Mouse (Mus musculus) forebrain, embryonic 11.5 days (tissue): ENCODE measurements around the gene Mucl3. TPM values are rescaled to one million over a fixed set of nuclear protein-coding genes. Genes with fewer than 3 reads are reported as not detected.

Source experiments
- ATAC-seq: fragments of 200-750 bp; cut with Nextera tagmentation; replicated peaks from 2 replicates; pipeline ENCODE4 v1.8.0; 2017; ENCODE audit warnings: moderate TSS enrichment; ENCODE audit not compliant: low FRiP score
- DNase-seq: peaks from one replicate; pipeline ENCODE4 v3.0.0-alpha.2; 2017; ENCODE audit warnings: low spot score
- H3K27ac ChIP-seq: fragments of 300-500 bp; sonication (generic); 2 replicates; pipeline ENCODE4 v1.5.1; 2014; ENCODE audit warnings: low read depth, low read length
- H3K27me3 ChIP-seq: fragments of 300-500 bp; sonication (generic); 2 replicates; pipeline ENCODE4 v1.6.1; 2014; ENCODE audit warnings: mild to moderate bottlenecking, low read length, mixed read lengths; ENCODE audit not compliant: control insufficient read depth, insufficient read depth
- H3K36me3 ChIP-seq: fragments of 300-500 bp; sonication (generic); 2 replicates; pipeline ENCODE4 v1.6.1; 2014; ENCODE audit warnings: mild to moderate bottlenecking, low read length, moderate library complexity, mixed read lengths; ENCODE audit not compliant: control insufficient read depth, insufficient read depth
- H3K4me1 ChIP-seq: fragments of 300-500 bp; sonication (generic); replicated peaks from 2 replicates; pipeline ENCODE4 v1.6.1; 2014; ENCODE audit warnings: low read length, mixed read lengths; ENCODE audit not compliant: control insufficient read depth, insufficient read depth
- H3K4me2 ChIP-seq: fragments of 300-500 bp; sonication (generic); 2 replicates; pipeline ENCODE4 v1.6.1; 2014; ENCODE audit warnings: low read depth, mild to moderate bottlenecking, low read length, moderate library complexity, mixed read lengths; ENCODE audit not compliant: severe bottlenecking
- H3K4me3 ChIP-seq: fragments of 300-500 bp; sonication (generic); 2 replicates; pipeline ENCODE4 v1.5.1; 2014; ENCODE audit warnings: low read depth, low read length
- H3K9ac ChIP-seq: fragments of 300-500 bp; sonication (generic); 2 replicates; pipeline ENCODE4 v1.6.1; 2014; ENCODE audit warnings: low read length
- H3K9me3 ChIP-seq: fragments of 300-500 bp; sonication (generic); 2 replicates; pipeline ENCODE4 v1.6.1; 2016; ENCODE audit warnings: low read length, mixed read lengths; ENCODE audit not compliant: control insufficient read depth
- WGBS: fragments of 180-500 bp; shearing (Covaris S2); extraction: QIAGEN DNeasy Blood & Tissue Kit; methylation state at CpG from one replicate; pipeline ENCODE4 v1.1.7; 2014; 5-methylcytosine and 5-hydroxymethylcytosine counted together
- polyA plus RNA-seq: library from polyadenylated mRNA; unstranded; fragments of >200 nt; fragmentation: Nextera tagmentation; extraction: Ambion mirVana; gene quantifications from 2 replicates; pipeline ENCODE4 v1.2.1, GENCODE M21; 2014

Gene Mucl3
- polyA plus RNA-seq, 1 experiment from 2014 or later: 0.07 TPM

GRCm38 (mm10) chr17:35601736-35602354, 41.6 kb downstream of the Mucl3 start:
- H3K4me1 ChIP-seq: no peaks in the 10 kb centered on the region
- H3K36me3 ChIP-seq: no peaks in the 10 kb centered on the region
- H3K9me3 ChIP-seq: no peaks in the 10 kb centered on the region
- H3K4me3 ChIP-seq: no peak overlapping the region
- no peak overlapping the region for H3K4me2 ChIP-seq
- H3K27ac ChIP-seq: no peak overlapping the region
- 62% methylated on average over 8 of the region's 8 CpGs for WGBS
- DNase-seq (no peak), ATAC-seq (no peak)
- H3K27me3 ChIP-seq: no peaks in the 10 kb centered on the region
- no peak overlapping the region for H3K9ac ChIP-seq

DNA sequence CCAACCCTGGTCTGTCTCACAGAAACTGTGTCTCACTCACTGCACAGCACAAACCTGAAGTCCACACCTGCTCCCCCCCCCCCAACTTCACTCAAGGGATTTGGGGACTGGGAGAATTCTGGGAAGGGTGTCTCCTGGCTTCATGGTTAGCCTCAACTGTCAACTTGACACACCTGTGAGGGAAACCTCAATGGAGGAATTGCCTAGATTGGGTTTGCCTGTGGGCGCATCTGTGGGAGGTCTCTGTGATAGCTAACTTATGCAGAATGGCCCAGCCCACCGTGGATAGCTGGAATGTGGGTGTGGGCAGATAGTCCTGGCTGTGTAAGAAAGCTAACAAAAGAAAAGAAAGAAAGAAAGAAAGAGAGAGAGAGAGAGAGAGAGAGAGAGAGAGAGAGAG, 42.2 kb downstream of the Mucl3 start, which contains the start of gene Sfta2:
TSS of gene Sfta2 (plus strand) at position 301 of the 400 bp plus-strand sequence.
- Histone ChIP-seq H3K9ac (no peak within 1 kb of the TSS), H3K27ac (no peak within 1 kb of the TSS), H3K9me3 (no peaks in the 10 kb centered on the region), H3K4me1 (no peaks in the 10 kb centered on the region), H3K36me3 (no peaks in the 10 kb centered on the region), H3K4me3 (no peak within 1 kb of the TSS), H3K27me3 (no peaks in the 10 kb centered on the region), H3K4me2 (no peak within 1 kb of the TSS)
- DNase-seq (no peak), ATAC-seq (no peak)
- 59% methylated on average over 2 of the region's 2 CpGs for WGBS

DNA sequence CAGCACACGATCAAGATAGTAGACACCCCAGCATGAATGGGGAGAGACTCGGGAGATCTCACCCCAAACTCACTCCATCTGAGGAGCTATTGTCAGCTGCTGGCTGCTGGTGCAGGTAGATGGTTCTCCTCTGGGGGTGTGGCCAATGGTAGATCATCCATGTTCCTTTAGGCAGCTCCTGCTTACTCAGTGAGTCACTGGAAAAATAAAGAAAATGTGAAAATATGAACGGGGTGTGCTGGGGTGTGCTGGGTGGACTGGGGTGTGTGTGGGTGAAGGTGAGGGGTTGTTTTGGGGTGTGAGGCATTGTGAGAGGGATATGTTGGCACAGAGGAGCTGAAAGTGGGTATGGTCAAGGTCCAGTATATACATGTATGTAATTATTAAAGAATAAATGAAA, 46.1 kb downstream of the Mucl3 start:
- H3K36me3 ChIP-seq: no peaks in the 10 kb centered on the region
- DNase-seq (no peak), ATAC-seq (no peak)
- H3K9ac ChIP-seq: no peak overlapping the region
- no peaks in the 10 kb centered on the region for H3K27me3 ChIP-seq
- 88% methylated on average over 3 of the region's 3 CpGs for WGBS
- H3K9me3 ChIP-seq: no peaks in the 10 kb centered on the region
- no peak overlapping the region for H3K4me3 ChIP-seq
- H3K27ac ChIP-seq: no peak overlapping the region
- no peak overlapping the region for H3K4me2 ChIP-seq
- H3K4me1 ChIP-seq: no peaks in the 10 kb centered on the region

DNA sequence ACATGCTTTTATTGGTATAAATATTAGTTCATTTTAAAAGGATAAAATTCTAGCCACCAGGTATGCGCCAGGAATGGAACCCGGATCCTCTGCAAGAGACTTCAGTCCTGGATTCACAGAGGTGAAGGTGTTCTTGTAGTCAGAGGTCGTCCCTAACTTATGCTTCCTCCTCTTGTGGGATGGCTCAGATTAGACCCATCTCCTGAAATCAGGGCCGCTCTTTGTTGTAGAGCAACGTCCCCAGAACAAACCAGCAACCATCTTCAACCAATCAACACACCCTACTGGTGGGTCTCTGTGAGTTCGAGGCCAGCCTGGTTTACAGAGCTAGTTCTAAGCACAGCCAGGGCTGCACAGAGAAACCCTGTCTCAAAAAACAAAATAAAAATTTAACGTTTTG, 49.0 kb downstream of the Mucl3 start:
- H3K4me3 ChIP-seq: no peak overlapping the region
- ATAC-seq (no peak), DNase-seq (no peak)
- H3K27ac ChIP-seq: no peak overlapping the region
- H3K27me3 ChIP-seq: no peaks in the 10 kb centered on the region
- 80% methylated on average over 7 of the region's 7 CpGs for WGBS
- H3K36me3 ChIP-seq: no peaks in the 10 kb centered on the region
- H3K9me3 ChIP-seq: no peaks in the 10 kb centered on the region
- no peak overlapping the region for H3K9ac ChIP-seq
- H3K4me1 ChIP-seq: no peaks in the 10 kb centered on the region
- H3K4me2 ChIP-seq: no peak overlapping the region

- no peak overlapping the region for H3K4me2 ChIP-seq
- DNase-seq: no peak
- ATAC-seq: no peak
- H3K36me3 ChIP-seq: no peaks in the 10 kb centered on the region
- H3K9ac ChIP-seq: no peak overlapping the region
- no peaks in the 10 kb centered on the region for H3K27me3 ChIP-seq
- no peaks in the 10 kb centered on the region for H3K4me1 ChIP-seq
- no peak overlapping the region for H3K27ac ChIP-seq
- no peak overlapping the region for H3K4me3 ChIP-seq
- WGBS: 40% methylated on average over 4 of the region's 4 CpGs
- no peaks in the 10 kb centered on the region for H3K9me3 ChIP-seq
Observed at GRCm38 (mm10) chr17:35593786-35594185, 49.7 kb downstream of the Mucl3 start.

DNA sequence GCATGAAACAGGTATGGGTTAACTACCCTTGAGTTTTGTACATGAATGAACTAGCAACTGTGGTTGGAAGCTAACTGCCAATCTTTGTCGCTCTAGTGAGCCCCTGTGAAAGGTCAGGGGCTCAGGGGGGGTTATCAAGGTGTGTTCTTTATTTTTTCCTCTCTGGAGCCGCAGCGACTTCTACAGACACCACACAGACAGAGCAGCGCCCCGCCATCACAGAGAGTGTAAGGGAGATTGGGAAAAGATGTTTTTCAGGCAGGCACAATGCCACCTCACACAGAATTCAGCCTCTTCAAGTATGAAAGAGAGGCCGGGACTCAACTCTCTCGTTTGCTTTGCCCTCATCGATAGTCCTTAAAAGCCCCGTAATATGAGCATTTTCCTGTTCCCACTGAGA, 51.4 kb downstream of the Mucl3 start:
- H3K4me1 ChIP-seq: no peaks in the 10 kb centered on the region
- H3K27me3 ChIP-seq: no peaks in the 10 kb centered on the region
- no peak for ATAC-seq
- H3K4me3 ChIP-seq: no peak overlapping the region
- no peak for DNase-seq
- no peaks in the 10 kb centered on the region for H3K9me3 ChIP-seq
- no peak overlapping the region for H3K4me2 ChIP-seq
- H3K36me3 ChIP-seq: no peaks in the 10 kb centered on the region
- WGBS: 88% methylated on average over 9 of the region's 9 CpGs
- no peak overlapping the region for H3K27ac ChIP-seq
- no peak overlapping the region for H3K9ac ChIP-seq

DNA sequence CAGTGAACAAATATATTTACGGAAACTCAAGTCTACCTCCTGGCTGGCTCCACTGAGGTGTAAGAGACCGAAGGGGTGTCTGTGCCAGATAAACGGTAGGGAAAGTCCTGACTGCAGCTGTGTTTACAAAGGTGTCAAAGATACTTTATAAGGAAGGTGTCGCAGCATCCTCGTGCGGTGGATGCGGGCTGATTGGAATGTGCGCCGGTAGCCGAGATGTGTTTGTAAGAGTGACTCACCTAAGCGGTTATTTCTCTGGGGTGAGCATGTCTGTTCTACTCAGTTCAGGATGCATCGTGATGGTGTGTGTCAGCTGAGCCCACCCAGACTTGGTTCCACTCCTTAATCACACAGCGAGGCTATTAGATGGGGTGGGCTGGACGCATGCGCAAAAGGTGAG, 51.8 kb downstream of the Mucl3 start:
- no peaks in the 10 kb centered on the region for H3K27me3 ChIP-seq
- ATAC-seq (no peak), DNase-seq (no peak)
- H3K9me3 ChIP-seq: no peaks in the 10 kb centered on the region
- H3K9ac ChIP-seq: no peak overlapping the region
- no peak overlapping the region for H3K4me2 ChIP-seq
- no peaks in the 10 kb centered on the region for H3K36me3 ChIP-seq
- no peak overlapping the region for H3K4me3 ChIP-seq
- no peak overlapping the region for H3K27ac ChIP-seq
- 96% methylated on average over 15 of the region's 15 CpGs for WGBS
- no peaks in the 10 kb centered on the region for H3K4me1 ChIP-seq

GRCm38 (mm10) chr17:35591219-35591578, 52.3 kb downstream of the Mucl3 start:
- 92% methylated on average over 7 of the region's 7 CpGs for WGBS
- no peak overlapping the region for H3K4me3 ChIP-seq
- H3K4me2 ChIP-seq: no peak overlapping the region
- no peaks in the 10 kb centered on the region for H3K4me1 ChIP-seq
- no peaks in the 10 kb centered on the region for H3K27me3 ChIP-seq
- no peak for DNase-seq
- no peak overlapping the region for H3K9ac ChIP-seq
- H3K9me3 ChIP-seq: no peaks in the 10 kb centered on the region
- no peak overlapping the region for H3K27ac ChIP-seq
- ATAC-seq: no peak
- H3K36me3 ChIP-seq: no peaks in the 10 kb centered on the region

DNA sequence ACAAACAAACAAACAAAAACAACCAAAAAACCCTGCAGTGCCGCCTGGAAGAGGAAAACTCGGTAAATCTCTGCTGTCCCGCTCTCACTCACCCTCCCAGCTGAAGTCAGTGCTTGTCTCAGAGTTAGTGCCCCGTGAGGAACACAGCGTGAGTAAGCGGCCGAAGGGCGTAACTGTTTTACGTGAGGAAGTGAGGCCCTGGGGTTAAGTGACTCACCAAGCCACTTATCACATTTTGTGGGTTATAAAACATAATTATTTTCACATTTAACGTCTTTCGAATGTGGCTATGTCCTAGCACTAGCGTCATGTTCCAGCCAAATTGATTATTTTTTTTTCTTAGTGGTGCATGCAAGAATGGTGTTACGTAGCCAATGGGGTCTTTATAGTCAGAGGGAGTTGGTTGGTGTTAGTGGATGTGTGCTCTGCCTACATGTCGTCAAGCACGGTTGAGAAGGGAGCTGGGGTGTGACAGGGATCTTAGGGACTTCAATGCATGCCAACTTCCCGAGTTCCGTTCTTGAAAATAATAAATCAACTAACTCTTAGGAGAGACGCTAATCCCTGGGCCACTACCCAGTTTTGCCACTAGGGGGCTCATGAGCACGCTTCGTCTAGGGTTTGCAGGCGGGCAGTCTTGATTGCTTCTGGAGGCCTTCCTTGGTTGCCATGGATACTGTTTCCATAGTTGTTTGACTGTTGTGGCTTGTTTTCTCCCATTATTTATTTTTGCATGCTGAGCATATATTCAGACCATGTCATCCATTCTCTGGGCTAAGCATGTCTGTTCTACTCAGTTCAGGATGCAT, 52.9 kb downstream of the Mucl3 start:
- H3K4me3 ChIP-seq: no peak overlapping the region
- no peaks in the 10 kb centered on the region for H3K4me1 ChIP-seq
- H3K27ac ChIP-seq: no peak overlapping the region
- no peaks in the 10 kb centered on the region for H3K9me3 ChIP-seq
- DNase-seq: peak; percentile 88
- no peak overlapping the region for H3K4me2 ChIP-seq
- no peak for ATAC-seq
- H3K27me3 ChIP-seq: no peaks in the 10 kb centered on the region
- WGBS: 67% methylated on average over 21 of the region's 21 CpGs
- H3K9ac ChIP-seq: no peak overlapping the region
- H3K36me3 ChIP-seq: no peaks in the 10 kb centered on the region
